Mouse (Mus musculus) adrenal gland, postnatal 14 days (tissue): ENCODE measurements at regions not wholly inside any gene's neighbourhood (a gene's known extent, or its start where the extent isn't known, plus 50 kb on each side); places are given as distances from the start of the nearest gene placed in this dataset.
"Not testable (repeated sequence)": the region's sequence is repeated elsewhere in the genome, so short reads cannot be mapped to it uniquely, and the experiment has no call there.

Experiments used
- DNase-seq: peaks from one replicate; pipeline ENCODE4 v3.0.0; 2021; ENCODE audit warnings: mixed read lengths

DNA sequence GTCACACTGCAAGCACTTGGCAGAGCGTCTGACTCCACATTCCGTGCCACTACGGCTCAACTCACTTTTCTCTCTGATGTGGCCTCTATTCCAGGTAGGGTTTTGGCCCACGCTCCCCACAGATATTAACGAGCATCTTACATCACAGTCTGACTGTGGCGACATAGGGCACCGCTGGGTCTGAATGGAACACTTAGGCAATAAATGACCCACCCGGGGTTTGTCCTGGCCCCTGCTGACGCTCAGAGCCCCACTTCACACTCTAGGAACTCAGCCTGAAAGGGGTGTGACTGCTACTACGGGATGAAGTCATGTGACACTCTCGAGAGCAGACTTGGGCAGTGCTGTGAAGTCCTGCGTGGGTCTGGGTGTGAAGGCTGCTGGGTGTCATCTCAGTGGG lies 475.9 kb downstream of the Zfp704 start:
- DNase-seq: no peak

DNA sequence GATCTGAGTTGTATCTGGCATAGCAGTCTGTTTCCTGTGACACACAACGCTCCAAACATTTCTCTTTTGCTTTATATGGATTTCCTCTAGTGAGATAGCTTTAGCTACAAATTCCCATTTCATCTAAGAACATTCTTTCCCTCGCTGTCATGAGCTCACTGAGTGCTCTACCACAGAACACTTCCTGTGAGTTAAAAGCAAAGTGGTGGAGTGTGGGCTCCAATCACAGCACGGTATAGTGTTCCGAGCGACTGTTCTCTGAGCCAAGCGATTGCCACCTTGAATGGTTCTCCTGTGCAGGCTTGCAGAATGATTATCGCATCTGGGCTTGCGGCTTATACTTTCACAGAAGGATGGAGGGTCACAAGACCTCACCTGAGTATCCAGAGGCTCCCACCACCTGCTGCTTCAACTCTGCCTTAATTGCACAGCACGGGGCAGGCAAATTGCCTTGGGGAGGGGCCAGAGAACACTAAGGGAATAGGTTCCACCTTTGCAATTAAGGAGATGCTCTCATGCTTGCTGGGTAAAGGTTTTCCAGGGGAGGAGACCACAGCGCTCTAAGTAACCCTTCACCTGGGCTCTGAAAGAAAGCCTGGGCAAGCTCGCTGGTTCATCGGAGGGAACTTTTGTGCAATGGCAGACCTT lies 477.7 kb downstream of the Zfp704 start:
- DNase-seq: no peak

GRCm38 (mm10) chr3:9131366-9131765 lies 478.5 kb downstream of the Zfp704 start:
- no peak for DNase-seq

GRCm38 (mm10) chr3:9128407-9128806 lies 481.5 kb downstream of the Zfp704 start:
- DNase-seq: peak; percentile 43

GRCm38 (mm10) chr3:9123079-9123478 lies 486.8 kb downstream of the Zfp704 start:
- DNase-seq: peak; percentile 65

- no peak for DNase-seq
Observed at GRCm38 (mm10) chr3:9117913-9118312, 492.0 kb downstream of the Zfp704 start.

- DNase-seq: no peak
Observed at GRCm38 (mm10) chr3:9113410-9113809, 496.5 kb downstream of the Zfp704 start.

GRCm38 (mm10) chr3:9110741-9111140 lies 499.1 kb downstream of the Zfp704 start:
- DNase-seq: no peak

- no peak for DNase-seq
Observed at GRCm38 (mm10) chr3:9109991-9110390, 499.9 kb downstream of the Zfp704 start.

- no peak for DNase-seq
Observed at GRCm38 (mm10) chr3:9109485-9109884, 500.4 kb downstream of the Zfp704 start.

GRCm38 (mm10) chr3:9107766-9108410 lies 502.0 kb downstream of the Zfp704 start:
- peak; percentile 30 for DNase-seq

- no peak for DNase-seq
Observed at GRCm38 (mm10) chr3:9105191-9105926, 504.5 kb downstream of the Zfp704 start.

GRCm38 (mm10) chr3:9103456-9103855 lies 506.4 kb downstream of the Zfp704 start:
- DNase-seq: no peak

GRCm38 (mm10) chr3:9101240-9101639 lies 508.6 kb downstream of the Zfp704 start:
- no peak for DNase-seq

- no peak for DNase-seq
Observed at GRCm38 (mm10) chr3:9100761-9101160, 509.1 kb downstream of the Zfp704 start.

GRCm38 (mm10) chr3:9098441-9098840 lies 511.4 kb downstream of the Zfp704 start:
- no peak for DNase-seq

DNA sequence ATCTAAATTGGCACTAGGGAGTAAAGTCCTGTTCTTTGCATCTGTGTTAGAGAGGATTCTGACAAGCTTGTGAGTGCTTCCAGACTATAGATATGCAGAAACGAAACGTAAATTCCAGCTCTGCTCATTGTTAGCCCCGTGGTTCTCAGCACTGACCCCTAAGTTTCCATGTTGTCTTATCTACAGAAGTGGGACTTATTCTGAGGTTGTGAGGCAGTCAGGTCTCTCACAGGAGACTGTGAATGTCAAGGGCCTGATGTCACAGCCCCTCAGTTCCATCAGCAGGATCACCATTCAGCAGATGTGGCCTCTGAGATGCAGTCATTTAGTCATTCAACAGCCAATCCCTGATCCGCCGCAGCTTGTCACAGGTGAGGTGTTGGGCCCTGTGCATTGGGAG lies 525.8 kb downstream of the Zfp704 start:
- no peak for DNase-seq

GRCm38 (mm10) chr3:9082061-9082460 lies 527.8 kb downstream of the Zfp704 start:
- no peak for DNase-seq

- no peak for DNase-seq
Observed at GRCm38 (mm10) chr3:9078201-9078600, 531.7 kb downstream of the Zfp704 start.

GRCm38 (mm10) chr3:9076696-9077095 lies 533.2 kb downstream of the Zfp704 start:
- DNase-seq: peak; percentile 76

DNA sequence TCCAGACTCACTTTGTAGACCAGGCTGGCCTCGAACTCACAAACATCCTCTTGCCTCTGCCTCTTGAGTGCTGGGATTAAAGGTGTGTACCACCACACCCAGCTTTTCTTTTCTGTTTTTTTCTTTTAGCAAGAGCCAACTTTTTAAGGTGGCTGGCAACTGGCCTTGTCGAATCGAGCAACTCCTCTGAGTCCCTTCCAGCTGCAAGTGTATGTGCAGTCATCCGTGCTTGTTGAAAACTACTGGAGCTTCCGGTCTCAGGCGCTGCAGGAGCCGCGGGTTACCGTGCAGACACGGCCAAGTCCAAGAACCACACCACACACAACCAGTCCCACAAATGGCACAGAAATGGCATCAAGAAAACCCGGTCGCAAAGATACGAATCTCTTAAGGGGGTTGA lies 537.4 kb downstream of the Zfp704 start:
- DNase-seq: not testable (repeated sequence)

GRCm38 (mm10) chr3:9067048-9067447 lies 542.8 kb downstream of the Zfp704 start:
- peak; percentile 88 for DNase-seq

GRCm38 (mm10) chr3:9066374-9066773 lies 543.5 kb downstream of the Zfp704 start:
- DNase-seq: no peak

DNA sequence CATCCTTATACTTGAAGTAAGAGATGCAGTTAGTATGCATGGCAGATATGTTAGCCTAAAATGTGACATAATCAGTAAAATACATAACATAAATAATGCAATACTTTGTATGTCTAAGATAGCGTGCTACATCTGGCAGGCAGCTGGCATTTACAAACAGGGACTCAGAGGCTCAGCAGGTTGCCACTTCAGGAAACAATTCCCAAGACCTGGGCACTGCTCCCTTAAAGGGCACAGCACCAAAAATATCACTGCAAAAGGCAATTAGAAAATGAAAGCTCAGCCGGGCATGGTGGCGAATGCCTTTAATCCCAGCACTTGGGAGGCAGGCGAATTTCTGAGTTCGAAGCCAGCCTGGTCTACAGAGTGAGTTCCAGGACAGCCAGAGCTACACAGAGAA lies 544.0 kb downstream of the Zfp704 start:
- no peak for DNase-seq
